Mouse (Mus musculus) ovary, postnatal 36 days (tissue): ENCODE measurements at regions not wholly inside any gene's neighbourhood (a gene's known extent, or its start where the extent isn't known, plus 50 kb on each side); places are given as distances from the start of the nearest gene placed in this dataset.

ENCODE experiments used
- DNase-seq: peaks from one replicate; pipeline ENCODE4 v3.0.0; 2022; ENCODE audit warnings: low spot score, mixed read lengths

- no peak for DNase-seq
Measured at GRCm38 (mm10) chr14:106608341-106608927, 502.4 kb downstream of the Trim52 start.
